Mouse (Mus musculus) brain, embryonic 14.5 days (tissue): Measurements from ENCODE around the gene Pgrmc2.

Experiments used
- CTCF ChIP-seq: fragments of 200-500 bp; IDR thresholded peaks from 2 replicates; pipeline ENCODE4 v1.5.1; 2012; ENCODE audit warnings: inconsistent platforms, mild to moderate bottlenecking, moderate library complexity, borderline replicate concordance; ENCODE audit not compliant: insufficient read depth, insufficient read length; ENCODE audit errors: extremely low read depth
- POLR2A ChIP-seq: fragments of 200-500 bp; IDR thresholded peaks from 2 replicates; pipeline ENCODE4 v1.6.1; 2012; ENCODE audit warnings: mild to moderate bottlenecking, inconsistent platforms, borderline replicate concordance; ENCODE audit not compliant: poor library complexity, insufficient read depth, insufficient read length, severe bottlenecking; ENCODE audit errors: extremely low read depth

GRCm38 (mm10) chr3:41061831-41062565, 20.8 kb downstream of the Pgrmc2 start:
- TF ChIP-seq CTCF: no peak
- TF ChIP-seq POLR2A: no peak
